Mouse (Mus musculus): ENCODE data around the gene Fam124a. TPM values are rescaled to one million over a fixed set of nuclear protein-coding genes. Genes with fewer than 3 reads are reported as not detected.

The Fam124a gene
- 3.8 TPM for polyA plus RNA-seq (2014; fragmentation: Illumina TruSeq; extraction: RNeasy Lipid Tissue Mini Kit (QIAGEN cat#74804); ENCODE audit: low read depth, low replicate concordance)

GRCm38 (mm10) chr14:62555309-62555829 is at the start of gene Fam124a:
TSS of gene Fam124a (plus strand) at chr14:62555737.

GRCm38 (mm10) chr14:62566821-62567220 is 11.3 kb downstream of the Fam124a start, which contains the start of gene Gm4131:
TSS of gene Gm4131 (minus strand) at chr14:62566921.

Other genes with a start within 250 kb of the Fam124a start
- gene Gucy1b2, start 99.4 kb upstream of the Fam124a start, polyA plus RNA-seq (2014; fragmentation: Illumina TruSeq; extraction: RNeasy Lipid Tissue Mini Kit (QIAGEN cat#74804); ENCODE audit: low read depth, low replicate concordance), result not detected
- not detected for gene Gm4131, start 11.2 kb downstream of the Fam124a start, polyA plus RNA-seq (2014; fragmentation: Illumina TruSeq; extraction: RNeasy Lipid Tissue Mini Kit (QIAGEN cat#74804); ENCODE audit: low read depth, low replicate concordance)
- not detected for gene Serpine3, start 107.9 kb downstream of the Fam124a start, polyA plus RNA-seq (2014; fragmentation: Illumina TruSeq; extraction: RNeasy Lipid Tissue Mini Kit (QIAGEN cat#74804); ENCODE audit: low read depth, low replicate concordance)
- 30.5 TPM for gene Ints6, start 205.4 kb downstream of the Fam124a start, polyA plus RNA-seq (2014; fragmentation: Illumina TruSeq; extraction: RNeasy Lipid Tissue Mini Kit (QIAGEN cat#74804); ENCODE audit: low read depth, low replicate concordance)